Mouse (Mus musculus) cerebellum, adult 2 months (tissue): Measurements from ENCODE around the gene Tanc1.

ENCODE experiments used
- CTCF ChIP-seq: fragments of 200-500 bp; IDR thresholded peaks from 2 replicates; pipeline ENCODE4 v1.5.1; 2011; ENCODE audit warnings: low read depth, mild to moderate bottlenecking, control low read depth, low read length, moderate library complexity, borderline replicate concordance; ENCODE audit not compliant: insufficient read depth
- POLR2A ChIP-seq: fragments of 200-500 bp; IDR thresholded peaks from 2 replicates; pipeline ENCODE4 v1.6.1; 2011; ENCODE audit warnings: low read length, control low read depth, borderline replicate concordance; ENCODE audit not compliant: insufficient read depth

GRCm38 (mm10) chr2:59853543-59853942 lies 241.7 kb downstream of the Tanc1 start:
- TF ChIP-seq POLR2A (no peak), CTCF (no peak)
